Mouse (Mus musculus): Measurements from ENCODE around the gene Tet3.
"Not testable (repeated sequence)": the region's sequence is repeated elsewhere in the genome, so short reads cannot be mapped to it uniquely, and the experiment has no call there.

The Tet3 gene

DNA sequence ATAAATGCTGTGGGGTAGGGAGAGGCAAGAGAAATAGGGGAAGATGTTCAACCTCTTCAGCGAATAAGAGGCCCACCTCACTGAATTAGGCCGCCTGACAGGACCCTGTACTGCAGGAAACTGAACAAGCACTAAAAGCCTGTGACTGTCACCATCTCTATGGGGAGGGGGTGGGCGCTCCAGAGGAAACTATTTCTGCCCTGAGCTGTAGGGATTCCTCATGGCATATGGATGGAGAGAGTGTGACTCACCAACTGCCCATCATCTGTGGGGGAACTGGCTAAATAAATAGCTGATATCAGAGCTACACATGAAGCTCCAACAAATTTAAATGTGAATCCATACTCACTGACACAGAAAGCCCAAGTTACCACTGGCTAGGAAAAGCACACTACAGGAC, 87.5 kb downstream of the Tet3 start:
- no peak for DNase-seq (ENCODE audit: low read depth, low spot score)

DNA sequence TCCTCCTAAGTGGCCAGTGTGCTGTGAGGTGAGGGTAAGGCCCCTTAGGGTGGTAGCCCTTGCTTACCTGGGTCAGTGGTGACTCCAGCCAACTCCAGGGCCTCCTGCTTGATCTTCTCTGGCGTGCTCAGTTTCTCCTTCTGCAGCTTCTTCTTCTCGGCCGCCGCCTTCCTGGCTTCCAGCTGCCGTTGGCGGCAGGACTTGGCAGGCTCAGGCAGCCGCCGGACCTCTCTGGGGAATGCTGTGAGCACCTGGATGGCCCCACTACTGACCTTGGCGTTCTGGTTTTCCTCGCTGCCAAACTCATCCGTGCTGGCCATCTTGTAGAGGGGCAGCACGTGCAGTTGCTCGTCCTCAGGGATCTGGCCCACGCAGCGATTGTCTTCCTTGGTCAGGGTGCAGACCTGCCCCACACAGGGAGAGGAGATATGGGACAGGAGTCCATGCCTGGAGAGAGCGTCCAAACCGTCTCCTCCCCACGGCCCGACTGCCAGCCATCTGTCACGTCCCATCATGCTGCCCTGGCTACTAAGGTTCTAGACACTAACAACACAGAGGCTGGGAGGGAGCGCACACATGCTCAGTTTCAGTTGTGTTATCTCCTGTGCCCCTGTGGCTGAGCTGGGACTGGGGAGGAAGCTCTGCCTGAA, 88.4 kb downstream of the Tet3 start:
- no peak for DNase-seq (ENCODE audit: low read depth, low spot score)

GRCm38 (mm10) chr6:83363075-83363474, 95.8 kb downstream of the Tet3 start:
- no peak for DNase-seq (ENCODE audit: low read depth, low spot score)

DNA sequence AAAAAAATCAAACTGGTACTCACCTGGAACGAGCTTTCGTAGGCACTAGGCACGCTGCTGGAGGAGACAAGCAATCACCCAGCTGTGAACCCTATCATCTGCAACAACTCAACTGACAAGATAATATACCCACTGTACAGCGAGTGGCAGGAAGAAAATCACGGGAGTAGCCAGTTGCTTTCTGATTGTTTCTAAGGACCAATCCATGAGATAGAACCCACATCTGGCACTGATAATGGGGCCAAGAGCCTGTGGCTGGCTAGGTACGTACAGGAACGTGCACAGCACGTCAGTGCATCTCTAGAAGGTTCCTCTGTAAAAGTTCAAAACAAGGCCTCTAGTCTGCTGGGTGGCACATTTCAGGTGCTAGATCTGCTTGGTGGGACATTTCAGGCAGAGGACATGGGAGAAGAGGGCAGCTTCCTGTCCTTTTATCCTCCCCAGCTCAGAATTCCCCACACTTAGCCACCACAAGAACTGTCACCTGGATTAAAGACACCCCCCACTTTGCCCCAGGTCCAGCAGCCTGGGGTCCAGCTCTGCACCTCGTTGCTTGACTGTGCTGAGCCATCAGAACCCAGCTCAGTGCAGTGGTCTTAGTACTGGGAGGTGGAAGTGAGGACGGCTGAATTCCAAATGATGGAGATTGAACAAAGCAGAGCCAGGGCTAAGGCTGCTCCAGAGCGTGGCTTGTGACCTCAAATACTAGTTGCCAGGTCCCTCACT, 97.2 kb downstream of the Tet3 start:
- no peak for DNase-seq (ENCODE audit: low read depth, low spot score)

- no peak for DNase-seq (ENCODE audit: low read depth, low spot score)
Measured at GRCm38 (mm10) chr6:83357436-83357835, 101.4 kb downstream of the Tet3 start.

- DNase-seq (ENCODE audit: low read depth, low spot score): peak; percentile 74
Measured at GRCm38 (mm10) chr6:83356569-83357138, 102.2 kb downstream of the Tet3 start.

- no peak for DNase-seq (ENCODE audit: low read depth, low spot score)
Measured at GRCm38 (mm10) chr6:83354856-83355781, 103.8 kb downstream of the Tet3 start.

GRCm38 (mm10) chr6:83352666-83353410, 106.0 kb downstream of the Tet3 start:
- no peak for DNase-seq (ENCODE audit: low read depth, low spot score)

- no peak for DNase-seq (ENCODE audit: low read depth, low spot score)
Measured at GRCm38 (mm10) chr6:83351490-83352160, 107.3 kb downstream of the Tet3 start.

DNA sequence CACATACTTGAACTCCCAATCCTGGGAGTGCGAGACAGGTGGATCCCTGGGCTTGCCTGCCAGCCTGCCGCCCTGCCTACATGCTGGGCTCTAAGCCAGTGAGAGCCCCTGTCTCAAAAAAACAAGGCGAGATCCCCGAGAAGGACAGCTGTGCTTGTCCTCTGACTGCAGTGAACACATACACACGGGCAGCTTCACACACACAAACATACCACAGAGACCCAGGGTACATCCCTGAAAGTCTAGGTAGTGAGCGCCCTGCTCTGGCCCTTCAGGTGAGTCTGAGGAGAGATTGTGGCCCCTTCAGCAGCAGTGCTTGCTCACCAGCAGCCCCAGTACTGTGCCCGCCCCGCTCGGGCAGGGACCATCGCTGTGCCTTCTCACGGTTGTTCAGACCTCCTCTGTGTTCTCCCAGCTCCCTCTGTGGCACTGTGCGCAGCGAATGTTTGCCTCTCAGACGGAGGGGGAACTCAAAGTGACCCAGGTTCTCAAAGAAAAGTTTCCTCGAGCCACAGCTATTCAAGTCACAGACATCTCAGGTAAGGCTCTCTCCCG, 108.0 kb downstream of the Tet3 start:
- DNase-seq (ENCODE audit: low read depth, low spot score): no peak

DNA sequence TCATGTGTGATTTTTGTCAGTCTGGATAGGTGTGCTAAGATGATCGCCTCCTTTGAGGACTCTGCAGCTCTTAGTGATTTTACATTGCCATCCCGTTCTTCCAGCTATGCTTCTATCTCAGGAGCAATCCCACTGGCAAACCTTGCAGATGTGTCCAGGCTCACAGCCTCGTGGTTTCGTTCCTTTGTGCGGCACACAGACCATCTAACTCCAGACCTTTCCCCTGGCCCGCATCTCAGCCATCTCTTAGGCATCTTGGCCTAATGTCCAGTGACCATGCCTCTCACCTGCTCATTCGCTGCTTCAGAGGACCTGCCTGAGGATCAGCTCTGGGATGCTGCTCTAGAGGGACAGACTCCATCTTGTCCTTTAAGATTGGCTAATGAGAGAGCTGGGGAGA, 108.7 kb downstream of the Tet3 start:
- no peak for DNase-seq (ENCODE audit: low read depth, low spot score)

- peak; percentile 69 for DNase-seq (ENCODE audit: low read depth, low spot score)
Measured at GRCm38 (mm10) chr6:83349274-83349958, 109.5 kb downstream of the Tet3 start.

DNA sequence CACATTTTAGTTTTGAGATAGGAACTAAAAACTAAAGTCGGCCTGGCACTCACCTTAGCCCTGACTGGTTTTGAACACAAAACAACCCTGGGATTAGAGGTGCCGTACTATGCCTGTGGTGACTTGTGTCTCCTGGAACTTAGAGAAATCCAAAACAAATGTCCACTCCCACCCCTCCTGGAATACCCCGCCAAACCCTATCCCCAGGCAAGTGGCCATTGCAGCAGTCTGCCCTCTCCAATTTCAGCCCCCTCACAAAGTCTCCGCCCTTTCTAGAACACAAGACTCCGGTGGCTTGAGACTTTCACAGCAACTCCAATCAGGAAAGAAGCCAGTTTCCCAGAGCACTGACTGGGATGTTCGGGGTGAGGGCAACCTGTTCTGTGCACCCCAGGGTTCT, 110.0 kb downstream of the Tet3 start, which contains the start of gene Bola3:
Gene Bola3 (plus strand): TSS at position 275 of the 400 bp plus-strand sequence.
- no peak for DNase-seq (ENCODE audit: low read depth, low spot score)

DNA sequence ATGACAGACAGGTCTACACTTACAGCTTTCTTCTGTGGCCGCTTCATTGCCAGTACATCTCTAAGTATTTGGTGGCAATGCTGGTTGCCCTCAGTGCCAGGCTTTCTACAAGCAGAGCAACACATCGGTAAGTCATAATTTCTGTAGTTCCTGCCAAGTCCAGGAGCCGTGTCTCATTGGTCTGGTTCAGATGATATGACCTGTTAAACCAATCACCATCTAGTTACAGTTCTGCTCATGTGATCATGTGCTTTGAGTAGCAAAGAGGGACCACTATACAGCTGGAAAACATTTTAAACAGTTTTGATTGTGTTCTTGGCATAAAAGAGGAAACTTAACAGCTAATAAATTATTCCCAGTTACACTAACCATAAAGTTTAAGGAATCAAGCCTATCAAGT, 111.0 kb downstream of the Tet3 start:
- no peak for DNase-seq (ENCODE audit: low read depth, low spot score)

DNA sequence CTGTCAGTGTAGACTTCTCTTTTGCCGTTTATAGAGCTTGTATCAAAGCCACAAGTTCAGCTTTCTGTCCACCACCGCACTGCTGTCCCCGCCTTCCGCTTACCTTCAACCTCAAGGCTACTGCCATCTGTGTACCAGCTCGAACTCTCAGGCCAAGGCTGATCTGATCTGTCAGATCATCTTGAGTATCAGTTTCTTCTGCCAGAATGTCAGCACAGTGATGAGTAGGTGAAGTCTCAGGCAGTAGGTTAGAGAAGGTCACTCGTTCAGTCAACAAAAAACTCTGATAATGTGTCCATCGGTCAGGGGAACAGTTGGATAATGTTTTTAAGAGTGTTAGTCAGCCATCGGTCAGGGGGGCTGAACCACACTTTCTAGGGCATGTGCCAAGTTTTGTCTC, 113.6 kb downstream of the Tet3 start:
- DNase-seq (ENCODE audit: low read depth, low spot score): not testable (repeated sequence)

- DNase-seq (ENCODE audit: low read depth, low spot score): no peak
Measured at GRCm38 (mm10) chr6:83342957-83343356, 115.9 kb downstream of the Tet3 start.

GRCm38 (mm10) chr6:83341387-83341786, 117.5 kb downstream of the Tet3 start:
- no peak for DNase-seq (ENCODE audit: low read depth, low spot score)

- DNase-seq (ENCODE audit: low read depth, low spot score): no peak
Measured at GRCm38 (mm10) chr6:83327591-83328190, 131.2 kb downstream of the Tet3 start.

- no peak for DNase-seq (ENCODE audit: low read depth, low spot score)
Measured at GRCm38 (mm10) chr6:83326761-83327160, 132.1 kb downstream of the Tet3 start.
